Mouse (Mus musculus): ENCODE results near the gene Lamtor4. TPM values are rescaled to one million over a fixed set of nuclear protein-coding genes. Genes with fewer than 3 reads are reported as not detected.
"Not testable (repeated sequence)": the region's sequence is repeated elsewhere in the genome, so short reads cannot be mapped to it uniquely, and the experiment has no call there.

Gene Lamtor4
- 21.1 and 24.3 TPM in 2 replicates for polyA plus RNA-seq (2011; ENCODE audit: insufficient read depth, insufficient read length, low read depth, missing spikeins)

DNA sequence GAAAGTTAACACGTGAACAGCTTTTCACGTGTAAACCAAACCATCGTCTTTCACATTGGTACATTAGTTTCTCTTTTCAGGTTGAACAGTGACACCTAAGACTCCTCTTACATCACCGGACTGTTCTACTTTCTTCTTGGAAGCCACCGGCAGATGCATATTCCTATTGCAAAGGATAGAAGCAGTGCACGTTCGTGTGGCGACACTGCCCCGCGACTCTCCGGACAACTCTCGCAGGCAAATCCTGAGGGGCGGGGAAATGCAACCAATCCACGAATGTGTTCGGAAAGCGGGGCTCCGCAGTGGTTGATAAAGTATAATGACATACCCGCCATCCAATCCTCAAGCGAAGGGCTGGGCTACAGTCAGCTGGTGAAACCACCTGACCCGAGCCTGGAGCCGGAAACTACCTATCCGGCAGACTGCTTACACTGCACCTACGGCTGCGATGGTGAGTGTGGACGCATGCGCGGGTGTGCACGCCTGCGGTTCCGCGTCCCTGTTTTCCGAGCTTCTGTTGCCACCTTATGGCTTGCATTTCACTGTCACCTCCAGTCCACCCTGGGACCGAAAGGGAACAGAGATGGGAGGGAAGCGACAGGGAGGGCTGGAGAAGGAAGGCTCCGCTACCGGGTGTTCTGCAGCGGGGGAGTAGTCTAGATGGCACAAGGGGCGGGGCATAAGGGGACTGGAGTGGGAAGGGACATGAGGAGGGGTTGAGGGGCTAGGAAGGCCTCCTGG lies at the start of gene Lamtor4:
TSS of gene Lamtor4 (plus strand) at position 130 of the 741 bp plus-strand sequence.
- Histone ChIP-seq H3K36me3 (ENCODE audit: control insufficient read depth, insufficient read depth, low read length, poor library complexity, severe bottlenecking) (peaks cover 8% of the 10 kb centered on the region; the same call in 1 of the 2 replicates), H3K4me3 (ENCODE audit: low read depth, low read length) (peak within 1 kb of the TSS; percentile 96), H3K9me3 (replicated peaks; ENCODE audit: control insufficient read depth, insufficient read depth, low read length, poor library complexity, severe bottlenecking) (no peaks in the 10 kb centered on the region), H3K27ac (ENCODE audit: insufficient read depth, low read length) (0 out of 2 replicates have a peak within 1 kb of the TSS, but pooled peaks have one; percentile 48), H3K4me1 (ENCODE audit: control insufficient read depth, insufficient read depth, low read length) (no peaks in the 10 kb centered on the region), H3K27me3 (ENCODE audit: control insufficient read depth, insufficient read depth, low read length, poor library complexity, severe bottlenecking) (no peaks in the 10 kb centered on the region), H3K9ac (ENCODE audit: low read depth, poor library complexity, severe bottlenecking) (peak within 1 kb of the TSS; percentile 57)
- TF ChIP-seq CTCF (IDR thresholded peaks at IDR 0.05; ENCODE audit: low read depth, low read length) (no peak), POLR2A (IDR thresholded peaks at IDR 0.05; ENCODE audit: insufficient read depth, low read length) (peak; percentile 88), EP300 (IDR thresholded peaks at IDR 0.05; ENCODE audit: insufficient read depth, low read depth, low read length) (peak; percentile 62)

DNA sequence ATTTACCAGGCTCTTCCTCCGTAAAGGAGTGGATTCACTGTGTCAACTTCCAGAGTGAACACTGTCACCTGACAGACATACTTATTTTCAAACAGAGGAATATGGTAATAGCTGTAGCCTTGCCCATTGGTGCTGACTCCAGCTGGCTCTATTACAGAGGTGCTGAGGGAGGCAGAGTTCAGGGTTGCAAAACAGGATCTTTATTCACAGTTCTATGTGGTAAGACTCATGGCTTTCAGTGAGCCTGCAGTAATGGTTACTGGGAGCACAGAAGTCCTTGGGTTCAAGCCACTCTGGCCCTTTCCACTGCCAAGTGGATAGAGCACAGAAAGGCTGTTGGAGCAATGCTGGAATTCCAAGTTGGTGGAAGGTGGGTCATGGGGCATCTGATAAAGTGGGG lies 48.0 kb upstream of the Lamtor4 start:
- TF ChIP-seq CTCF (IDR thresholded peaks at IDR 0.05; ENCODE audit: low read depth, low read length): no peak
- TF ChIP-seq EP300 (IDR thresholded peaks at IDR 0.05; ENCODE audit: insufficient read depth, low read depth, low read length): no peak
- TF ChIP-seq POLR2A (IDR thresholded peaks at IDR 0.05; ENCODE audit: insufficient read depth, low read length): no peak
- Histone ChIP-seq H3K4me1 (ENCODE audit: control insufficient read depth, insufficient read depth, low read length) (no peaks in the 10 kb centered on the region), H3K27me3 (ENCODE audit: control insufficient read depth, insufficient read depth, low read length, poor library complexity, severe bottlenecking) (no peaks in the 10 kb centered on the region), H3K27ac (ENCODE audit: insufficient read depth, low read length) (no peak overlapping the region), H3K36me3 (ENCODE audit: control insufficient read depth, insufficient read depth, low read length, poor library complexity, severe bottlenecking) (no peaks in the 10 kb centered on the region), H3K9me3 (replicated peaks; ENCODE audit: control insufficient read depth, insufficient read depth, low read length, poor library complexity, severe bottlenecking) (peaks cover 14% of the 10 kb centered on the region), H3K9ac (ENCODE audit: low read depth, poor library complexity, severe bottlenecking) (no peak overlapping the region), H3K4me3 (ENCODE audit: low read depth, low read length) (no peak overlapping the region)

DNA sequence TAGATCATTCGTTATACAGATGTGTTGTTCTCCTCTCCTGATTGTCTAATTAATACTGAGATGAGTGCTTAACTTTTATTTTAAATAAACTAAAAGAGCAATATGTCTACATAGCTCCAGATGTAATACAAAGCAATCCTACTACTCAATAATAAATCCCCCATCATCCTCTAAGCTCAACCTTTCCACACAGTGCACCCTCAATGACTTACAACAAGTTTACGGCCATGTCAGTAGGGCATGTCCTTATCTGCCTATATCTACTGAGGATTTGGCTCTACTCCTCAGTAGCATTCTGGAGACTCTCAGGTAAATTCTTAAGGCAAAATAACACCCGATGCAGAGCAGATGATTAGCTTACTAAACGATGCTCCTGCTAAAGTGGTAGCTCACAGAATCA lies 47.4 kb upstream of the Lamtor4 start:
- Histone ChIP-seq H3K36me3 (ENCODE audit: control insufficient read depth, insufficient read depth, low read length, poor library complexity, severe bottlenecking) (no peaks in the 10 kb centered on the region), H3K27ac (ENCODE audit: insufficient read depth, low read length) (no peak overlapping the region), H3K4me3 (ENCODE audit: low read depth, low read length) (no peak overlapping the region), H3K9ac (ENCODE audit: low read depth, poor library complexity, severe bottlenecking) (no peak overlapping the region), H3K4me1 (ENCODE audit: control insufficient read depth, insufficient read depth, low read length) (no peaks in the 10 kb centered on the region), H3K27me3 (ENCODE audit: control insufficient read depth, insufficient read depth, low read length, poor library complexity, severe bottlenecking) (no peaks in the 10 kb centered on the region), H3K9me3 (replicated peaks; ENCODE audit: control insufficient read depth, insufficient read depth, low read length, poor library complexity, severe bottlenecking) (peaks cover 17% of the 10 kb centered on the region)
- TF ChIP-seq EP300 (IDR thresholded peaks at IDR 0.05; ENCODE audit: insufficient read depth, low read depth, low read length) (no peak), CTCF (IDR thresholded peaks at IDR 0.05; ENCODE audit: low read depth, low read length) (no peak), POLR2A (IDR thresholded peaks at IDR 0.05; ENCODE audit: insufficient read depth, low read length) (no peak)

DNA sequence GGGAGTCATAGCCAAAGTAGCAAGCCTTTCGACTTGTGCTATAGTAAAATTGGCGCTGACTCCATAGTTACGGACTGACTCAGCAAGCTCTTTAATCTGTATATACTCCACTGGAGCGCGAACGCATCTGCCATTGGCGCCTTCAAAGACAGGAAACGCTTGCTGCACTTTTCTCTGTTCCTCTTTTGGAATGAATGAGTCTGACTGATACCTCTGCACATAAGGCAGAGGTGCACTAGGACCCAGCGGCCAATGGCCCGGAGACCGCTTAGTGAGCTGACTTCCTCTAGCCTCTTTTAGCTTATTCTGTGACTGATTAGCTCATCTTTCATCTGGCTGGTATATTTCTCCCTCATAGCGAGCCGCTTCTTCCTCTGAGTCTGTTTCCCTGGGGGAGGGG lies 38.6 kb upstream of the Lamtor4 start:
- not testable (repeated sequence) for H3K27ac ChIP-seq (ENCODE audit: insufficient read depth, low read length); H3K4me1 ChIP-seq (ENCODE audit: control insufficient read depth, insufficient read depth, low read length); H3K27me3 ChIP-seq (ENCODE audit: control insufficient read depth, insufficient read depth, low read length, poor library complexity, severe bottlenecking); H3K4me3 ChIP-seq (ENCODE audit: low read depth, low read length); H3K36me3 ChIP-seq (ENCODE audit: control insufficient read depth, insufficient read depth, low read length, poor library complexity, severe bottlenecking); H3K9ac ChIP-seq (ENCODE audit: low read depth, poor library complexity, severe bottlenecking)
- H3K9me3 ChIP-seq (replicated peaks; ENCODE audit: control insufficient read depth, insufficient read depth, low read length, poor library complexity, severe bottlenecking): peaks cover 33% of the 10 kb centered on the region

DNA sequence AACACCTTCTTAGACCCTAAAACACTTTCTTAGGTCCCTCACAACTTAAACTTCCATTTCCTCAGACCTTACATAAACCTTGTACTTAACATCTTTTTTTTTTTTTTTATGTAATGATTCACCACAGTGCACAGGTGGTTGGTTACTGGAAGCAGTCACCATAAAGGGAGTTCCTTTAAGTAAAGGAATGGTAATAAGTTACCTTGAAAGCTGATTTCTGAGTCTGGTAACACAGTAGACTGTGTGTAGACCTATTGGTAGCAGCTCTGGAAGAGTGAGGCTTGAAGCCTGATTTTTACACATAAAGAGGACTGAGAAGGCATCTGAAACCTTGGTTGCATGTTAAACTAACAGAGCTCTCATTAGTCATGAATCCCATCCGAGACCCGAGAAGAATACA lies 35.4 kb upstream of the Lamtor4 start:
- no peaks in the 10 kb centered on the region for H3K4me1 ChIP-seq (ENCODE audit: control insufficient read depth, insufficient read depth, low read length)
- TF ChIP-seq EP300 (IDR thresholded peaks at IDR 0.05; ENCODE audit: insufficient read depth, low read depth, low read length) (no peak), POLR2A (IDR thresholded peaks at IDR 0.05; ENCODE audit: insufficient read depth, low read length) (no peak), CTCF (IDR thresholded peaks at IDR 0.05; ENCODE audit: low read depth, low read length) (no peak)
- H3K4me3 ChIP-seq (ENCODE audit: low read depth, low read length): no peak overlapping the region
- no peak overlapping the region for H3K27ac ChIP-seq (ENCODE audit: insufficient read depth, low read length)
- no peak overlapping the region for H3K9ac ChIP-seq (ENCODE audit: low read depth, poor library complexity, severe bottlenecking)
- no peaks in the 10 kb centered on the region for H3K36me3 ChIP-seq (ENCODE audit: control insufficient read depth, insufficient read depth, low read length, poor library complexity, severe bottlenecking)
- H3K9me3 ChIP-seq (replicated peaks; ENCODE audit: control insufficient read depth, insufficient read depth, low read length, poor library complexity, severe bottlenecking): peaks cover 25% of the 10 kb centered on the region
- no peaks in the 10 kb centered on the region for H3K27me3 ChIP-seq (ENCODE audit: control insufficient read depth, insufficient read depth, low read length, poor library complexity, severe bottlenecking)

DNA sequence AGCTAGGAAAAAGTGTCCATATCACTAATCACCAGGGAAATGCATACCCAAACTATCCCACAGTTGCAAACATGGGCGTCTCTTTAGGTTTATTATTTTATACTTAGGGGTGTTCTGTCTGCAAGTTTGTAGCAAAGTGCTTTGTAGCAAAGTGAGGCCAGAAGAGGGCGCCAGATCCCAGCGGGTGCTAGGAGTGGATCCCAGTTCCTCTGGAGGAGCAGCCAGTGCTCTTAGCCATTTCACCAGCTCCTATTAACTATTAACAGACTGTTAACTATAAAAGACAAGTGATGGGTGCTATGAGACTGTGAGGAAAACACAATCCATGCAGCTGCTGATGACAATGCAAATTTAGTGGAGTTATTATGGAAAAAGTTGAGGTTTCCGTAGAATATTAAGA lies 33.2 kb upstream of the Lamtor4 start:
- H3K9ac ChIP-seq (ENCODE audit: low read depth, poor library complexity, severe bottlenecking): no peak overlapping the region
- no peaks in the 10 kb centered on the region for H3K36me3 ChIP-seq (ENCODE audit: control insufficient read depth, insufficient read depth, low read length, poor library complexity, severe bottlenecking)
- TF ChIP-seq POLR2A (IDR thresholded peaks at IDR 0.05; ENCODE audit: insufficient read depth, low read length): no peak
- TF ChIP-seq CTCF (IDR thresholded peaks at IDR 0.05; ENCODE audit: low read depth, low read length): peak; percentile 86
- no peaks in the 10 kb centered on the region for H3K4me1 ChIP-seq (ENCODE audit: control insufficient read depth, insufficient read depth, low read length)
- H3K27ac ChIP-seq (ENCODE audit: insufficient read depth, low read length): no peak overlapping the region
- peaks cover 6% of the 10 kb centered on the region for H3K9me3 ChIP-seq (replicated peaks; ENCODE audit: control insufficient read depth, insufficient read depth, low read length, poor library complexity, severe bottlenecking)
- no peaks in the 10 kb centered on the region for H3K27me3 ChIP-seq (ENCODE audit: control insufficient read depth, insufficient read depth, low read length, poor library complexity, severe bottlenecking)
- H3K4me3 ChIP-seq (ENCODE audit: low read depth, low read length): no peak overlapping the region

Data from ES-Bruce4 (cell line).